Mouse (Mus musculus) intestine, embryonic 15.5 days (tissue): ENCODE data around the gene Rtkn2. TPM values are rescaled to one million over a fixed set of nuclear protein-coding genes. Genes with fewer than 3 reads are reported as not detected.
A peak's percentile ranks its signal among the peaks of the same experiment; 100 is the strongest.

ENCODE experiments used
- ATAC-seq: fragments of 200-750 bp; cut with Nextera tagmentation; 2 replicates; pipeline ENCODE4 v1.8.0; 2017; ENCODE audit warnings: moderate TSS enrichment, moderate library complexity
- H3K27ac ChIP-seq: fragments of 300-500 bp; sonication (generic); 2 replicates; pipeline ENCODE4 v1.5.1; 2015; ENCODE audit warnings: mild to moderate bottlenecking, inconsistent platforms
- H3K27me3 ChIP-seq: fragments of 300-500 bp; sonication (generic); replicated peaks from 2 replicates; pipeline ENCODE4 v1.6.1; 2015; ENCODE audit warnings: inconsistent platforms
- H3K36me3 ChIP-seq: fragments of 300-500 bp; sonication (generic); 2 replicates; pipeline ENCODE4 v1.6.1; 2015; ENCODE audit warnings: inconsistent platforms
- H3K4me1 ChIP-seq: fragments of 300-500 bp; sonication (generic); replicated peaks from 2 replicates; pipeline ENCODE4 v1.6.1; 2015; ENCODE audit warnings: inconsistent platforms
- H3K4me2 ChIP-seq: fragments of 300-500 bp; sonication (generic); replicated peaks from 2 replicates; pipeline ENCODE4 v1.6.1; 2015; ENCODE audit warnings: mild to moderate bottlenecking, inconsistent platforms
- H3K4me3 ChIP-seq: fragments of 300-500 bp; sonication (generic); replicated peaks from 2 replicates; pipeline ENCODE4 v1.5.1; 2015; ENCODE audit warnings: inconsistent platforms
- H3K9ac ChIP-seq: fragments of 300-500 bp; sonication (generic); 2 replicates; pipeline ENCODE4 v1.6.1; 2015; ENCODE audit warnings: inconsistent platforms
- H3K9me3 ChIP-seq: fragments of 300-500 bp; sonication (generic); 2 replicates; pipeline ENCODE4 v1.6.1; 2016; ENCODE audit warnings: inconsistent platforms
- WGBS: fragments of 180-500 bp; shearing (Covaris S2); methylation state at CpG from one replicate; pipeline ENCODE4 v1.1.7; 2015; 5-methylcytosine and 5-hydroxymethylcytosine counted together
- polyA plus RNA-seq: library from polyadenylated mRNA; unstranded; fragments of >200 nt; fragmentation: Nextera tagmentation; extraction: Ambion mirVana; gene quantifications from 2 replicates; pipeline ENCODE4 v1.2.1, GENCODE M21; 2015

Rtkn2 gene
- polyA plus RNA-seq, 1 experiment from 2014 or later = 6.1 TPM

- no peak for ATAC-seq
- H3K4me3 ChIP-seq = no peak overlapping the region
- H3K27ac ChIP-seq = no peak overlapping the region
- no peaks in the 10 kb centered on the region for H3K9me3 ChIP-seq
- no peak overlapping the region for H3K4me2 ChIP-seq
- WGBS = 75% methylated on average over 8 of the region's 8 CpGs
- H3K27me3 ChIP-seq = no peaks in the 10 kb centered on the region
- no peaks in the 10 kb centered on the region for H3K36me3 ChIP-seq
- no peaks in the 10 kb centered on the region for H3K4me1 ChIP-seq
- no peak overlapping the region for H3K9ac ChIP-seq
Observed at GRCm38 (mm10) chr10:68068426-68068825, 89.1 kb downstream of the Rtkn2 start.

GRCm38 (mm10) chr10:68071041-68071440, 91.7 kb downstream of the Rtkn2 start:
- no peaks in the 10 kb centered on the region for H3K36me3 ChIP-seq
- H3K27ac ChIP-seq = no peak overlapping the region
- H3K4me2 ChIP-seq = no peak overlapping the region
- H3K9me3 ChIP-seq = no peaks in the 10 kb centered on the region
- 84% methylated on average over 7 of the region's 7 CpGs for WGBS
- no peak overlapping the region for H3K9ac ChIP-seq
- no peaks in the 10 kb centered on the region for H3K27me3 ChIP-seq
- H3K4me3 ChIP-seq = no peak overlapping the region
- no peaks in the 10 kb centered on the region for H3K4me1 ChIP-seq
- no peak for ATAC-seq

DNA sequence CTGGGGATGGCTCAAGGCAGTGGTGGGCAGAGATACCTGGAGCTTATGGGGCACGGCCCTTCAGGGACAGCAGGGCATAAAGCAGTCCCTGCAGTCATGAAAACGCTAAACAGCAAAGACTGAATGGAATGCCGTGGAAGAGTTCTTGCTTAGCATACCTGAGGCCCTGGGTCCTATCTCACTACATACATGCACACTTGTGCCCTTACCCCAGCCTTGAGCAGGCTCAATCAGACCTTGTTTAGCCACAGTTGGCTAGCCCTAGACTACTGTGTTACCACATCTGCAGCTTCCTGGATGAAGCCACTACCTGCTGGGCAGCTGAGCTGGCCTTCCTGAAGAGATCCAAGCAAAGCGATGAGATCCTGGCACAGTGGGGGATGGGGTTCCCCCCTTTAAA, 93.3 kb downstream of the Rtkn2 start:
- no peak for ATAC-seq
- Histone ChIP-seq H3K36me3 (no peaks in the 10 kb centered on the region), H3K27ac (no peak overlapping the region), H3K27me3 (no peaks in the 10 kb centered on the region), H3K9me3 (no peaks in the 10 kb centered on the region), H3K9ac (no peak overlapping the region), H3K4me1 (no peaks in the 10 kb centered on the region), H3K4me2 (no peak overlapping the region), H3K4me3 (no peak overlapping the region)
- 86% methylated on average over 4 of the region's 4 CpGs for WGBS

GRCm38 (mm10) chr10:68074291-68074690, 94.9 kb downstream of the Rtkn2 start:
- ATAC-seq = no peak
- H3K4me1 ChIP-seq = no peaks in the 10 kb centered on the region
- 85% methylated on average over 12 of the region's 12 CpGs for WGBS
- no peak overlapping the region for H3K4me3 ChIP-seq
- no peak overlapping the region for H3K9ac ChIP-seq
- H3K4me2 ChIP-seq = no peak overlapping the region
- no peaks in the 10 kb centered on the region for H3K36me3 ChIP-seq
- H3K9me3 ChIP-seq = no peaks in the 10 kb centered on the region
- H3K27ac ChIP-seq = no peak overlapping the region
- H3K27me3 ChIP-seq = no peaks in the 10 kb centered on the region

GRCm38 (mm10) chr10:68075181-68075580, 95.8 kb downstream of the Rtkn2 start:
- no peaks in the 10 kb centered on the region for H3K27me3 ChIP-seq
- no peak overlapping the region for H3K4me3 ChIP-seq
- no peak overlapping the region for H3K4me2 ChIP-seq
- ATAC-seq = no peak
- no peak overlapping the region for H3K9ac ChIP-seq
- H3K4me1 ChIP-seq = no peaks in the 10 kb centered on the region
- WGBS = 87% methylated on average over 5 of the region's 5 CpGs
- no peak overlapping the region for H3K27ac ChIP-seq
- H3K36me3 ChIP-seq = no peaks in the 10 kb centered on the region
- H3K9me3 ChIP-seq = no peaks in the 10 kb centered on the region

DNA sequence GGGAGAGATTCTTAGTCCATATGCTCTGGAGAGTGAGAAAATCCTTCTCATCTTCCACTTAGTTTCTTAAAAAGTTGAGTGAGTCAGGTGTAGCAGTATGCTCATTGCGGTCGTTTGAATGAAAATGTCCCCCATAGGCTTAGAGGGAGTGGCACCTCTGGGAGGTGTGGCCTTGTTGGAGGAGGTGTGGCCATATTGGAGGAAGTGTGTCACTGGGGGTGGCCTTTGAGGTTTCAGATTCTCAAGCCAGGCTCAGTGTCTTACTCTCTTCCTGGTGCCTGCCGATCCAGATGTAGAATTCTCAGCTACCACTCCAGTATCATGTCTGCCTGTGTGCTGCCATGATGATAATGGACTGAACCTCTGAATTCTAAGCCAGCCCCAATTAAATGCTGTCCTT, 99.3 kb downstream of the Rtkn2 start:
- H3K4me3 ChIP-seq = no peak overlapping the region
- ATAC-seq = no peak

DNA sequence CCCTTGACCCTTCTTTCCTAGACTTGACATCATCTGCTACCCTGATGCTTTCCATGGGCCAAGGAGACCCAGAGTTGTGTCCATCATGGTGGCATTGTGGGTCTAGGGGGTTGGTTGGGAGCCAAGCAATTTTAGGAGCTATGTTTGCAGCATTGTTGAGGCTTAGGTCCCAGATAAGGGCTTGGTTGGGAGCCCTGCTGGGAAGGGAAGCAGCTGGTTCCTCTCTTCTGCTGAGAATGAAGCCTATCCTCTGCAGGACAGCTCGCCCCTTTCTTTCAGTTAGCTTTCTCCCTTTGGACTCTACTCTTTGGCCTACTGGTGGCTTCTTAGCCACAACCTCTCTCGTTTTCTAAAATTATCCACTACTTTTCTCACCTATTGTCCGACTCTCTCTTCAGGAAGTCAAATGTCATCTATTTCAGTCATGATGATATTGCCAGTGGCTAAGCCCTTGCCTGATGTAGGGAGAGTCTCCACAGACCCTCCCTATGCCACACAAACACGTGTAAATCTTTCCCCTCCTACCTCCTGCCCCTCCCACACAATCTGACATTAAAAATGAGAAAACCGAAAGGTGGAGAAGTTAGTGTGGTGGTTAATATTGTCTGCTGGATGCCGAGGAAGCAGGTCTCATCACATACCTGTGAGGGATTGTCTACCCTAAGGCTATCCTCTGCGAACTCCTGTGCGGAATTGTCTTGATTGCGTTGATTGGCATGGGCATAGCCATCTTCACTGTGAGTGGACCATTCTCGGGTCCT, 100.7 kb downstream of the Rtkn2 start:
- H3K27ac ChIP-seq = no peak overlapping the region
- H3K36me3 ChIP-seq = no peaks in the 10 kb centered on the region
- no peak overlapping the region for H3K4me3 ChIP-seq
- no peak overlapping the region for H3K9ac ChIP-seq
- WGBS = 83% methylated on average over 10 of the region's 10 CpGs
- no peaks in the 10 kb centered on the region for H3K9me3 ChIP-seq
- no peak for ATAC-seq
- H3K4me1 ChIP-seq = no peaks in the 10 kb centered on the region
- H3K27me3 ChIP-seq = no peaks in the 10 kb centered on the region
- H3K4me2 ChIP-seq = no peak overlapping the region

More for the DNA sequence above, 99.3 kb downstream of the Rtkn2 start:
- 98% methylated on average over 3 of the region's 3 CpGs for WGBS
- Histone ChIP-seq H3K36me3 (no peaks in the 10 kb centered on the region), H3K4me1 (no peaks in the 10 kb centered on the region), H3K27ac (no peak overlapping the region), H3K27me3 (no peaks in the 10 kb centered on the region), H3K9me3 (no peaks in the 10 kb centered on the region), H3K4me2 (no peak overlapping the region), H3K9ac (no peak overlapping the region)

DNA sequence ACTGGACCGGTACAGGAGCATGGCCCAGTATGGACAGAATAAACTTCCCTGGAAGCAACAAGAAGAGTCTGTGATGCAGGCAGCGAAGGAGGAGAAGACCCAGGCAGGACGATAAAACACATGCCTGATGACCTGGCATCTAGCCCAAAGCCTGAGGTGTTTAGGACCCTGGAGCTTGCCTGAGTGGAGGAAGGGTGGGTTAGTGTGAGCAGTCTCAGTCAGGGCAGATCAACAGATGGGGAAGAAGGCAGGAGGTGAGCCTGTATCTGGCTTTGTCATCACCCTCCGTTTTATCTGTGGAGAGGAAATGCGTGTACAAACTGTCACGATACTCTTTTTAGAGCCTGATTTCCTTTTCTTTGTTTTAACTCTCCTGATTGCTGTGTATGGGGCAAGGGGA, 102.3 kb downstream of the Rtkn2 start:
- no peak for ATAC-seq
- no peak overlapping the region for H3K9ac ChIP-seq
- H3K4me2 ChIP-seq = no peak overlapping the region
- H3K36me3 ChIP-seq = no peaks in the 10 kb centered on the region
- H3K9me3 ChIP-seq = no peaks in the 10 kb centered on the region
- 55% methylated on average over 6 of the region's 6 CpGs for WGBS
- no peak overlapping the region for H3K4me3 ChIP-seq
- H3K27ac ChIP-seq = no peak overlapping the region
- H3K4me1 ChIP-seq = no peaks in the 10 kb centered on the region
- no peaks in the 10 kb centered on the region for H3K27me3 ChIP-seq

GRCm38 (mm10) chr10:68085574-68085973, 106.2 kb downstream of the Rtkn2 start:
- H3K4me2 ChIP-seq = no peak overlapping the region
- H3K27ac ChIP-seq = no peak overlapping the region
- H3K9ac ChIP-seq = no peak overlapping the region
- no peak overlapping the region for H3K4me3 ChIP-seq
- 82% methylated on average over 4 of the region's 4 CpGs for WGBS
- no peaks in the 10 kb centered on the region for H3K27me3 ChIP-seq
- no peaks in the 10 kb centered on the region for H3K9me3 ChIP-seq
- no peaks in the 10 kb centered on the region for H3K4me1 ChIP-seq
- H3K36me3 ChIP-seq = no peaks in the 10 kb centered on the region
- ATAC-seq = no peak

- Histone ChIP-seq H3K4me2 (no peak overlapping the region), H3K4me3 (no peak overlapping the region), H3K27ac (no peak overlapping the region), H3K27me3 (no peaks in the 10 kb centered on the region), H3K36me3 (no peaks in the 10 kb centered on the region), H3K4me1 (0 out of 2 replicates have a peak, but pooled peaks cover 5% of the 10 kb centered on the region), H3K9ac (no peak overlapping the region), H3K9me3 (no peaks in the 10 kb centered on the region)
- WGBS = 52% methylated on average over 4 of the region's 4 CpGs
- ATAC-seq = no peak
Observed at GRCm38 (mm10) chr10:68086973-68087372, 107.6 kb downstream of the Rtkn2 start.

DNA sequence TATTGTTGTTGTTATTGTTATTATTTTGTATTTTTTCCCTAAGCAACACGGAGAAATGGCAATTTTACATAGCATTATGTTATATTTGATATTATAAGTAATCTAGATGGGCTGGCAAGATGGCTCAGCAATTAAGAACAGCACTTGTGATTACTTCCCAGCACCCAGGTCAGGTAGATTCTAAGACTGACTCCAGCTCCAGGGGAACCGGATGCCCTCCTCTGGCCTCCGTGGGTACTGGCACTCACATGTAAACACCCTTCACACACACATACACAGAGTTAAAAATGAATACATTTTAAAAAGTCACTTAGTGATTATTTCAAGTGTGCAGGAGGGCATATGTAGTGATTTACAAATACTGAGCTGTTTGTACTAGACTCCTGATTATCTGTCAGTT, 108.4 kb downstream of the Rtkn2 start:
- Histone ChIP-seq H3K27me3 (no peaks in the 10 kb centered on the region), H3K4me3 (no peak overlapping the region)
- no peak for ATAC-seq

DNA sequence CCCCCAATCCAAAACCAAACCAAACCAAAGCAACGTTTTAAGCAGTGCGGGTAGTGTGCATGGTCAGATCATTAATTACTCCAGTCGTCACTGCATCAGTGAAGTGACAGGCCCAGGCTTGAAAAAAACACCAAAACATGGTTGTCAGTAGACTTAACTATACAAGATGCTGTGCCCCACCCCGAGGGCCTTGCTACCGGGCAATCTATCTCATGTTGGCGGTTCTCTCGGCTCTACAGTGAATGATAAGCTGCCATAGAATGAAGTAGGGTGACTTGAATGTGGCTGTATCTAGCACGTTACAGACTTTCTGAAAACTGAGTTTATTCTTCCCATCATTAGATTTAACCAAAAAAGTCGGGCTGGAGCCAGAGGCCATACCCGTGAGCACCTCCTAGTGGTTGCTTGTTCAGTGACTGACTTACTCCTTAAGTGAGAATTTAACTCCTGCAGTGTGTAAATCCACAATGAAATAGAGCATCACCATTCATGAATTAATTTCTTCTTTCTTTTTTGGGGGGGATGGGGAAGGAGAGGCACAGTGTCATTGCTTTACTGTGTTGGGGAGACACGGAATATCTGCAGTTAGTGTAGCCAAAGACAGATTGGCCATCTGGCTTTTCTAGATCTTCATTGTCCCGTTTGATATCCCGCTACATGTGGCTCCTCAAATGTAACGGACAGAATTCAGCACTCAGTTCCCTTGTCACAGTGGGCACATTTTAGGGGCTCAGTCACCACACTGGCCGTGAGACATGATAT, 110.2 kb downstream of the Rtkn2 start:
- peaks cover 3% of the 10 kb centered on the region; the same call in 1 of the 2 replicates for H3K36me3 ChIP-seq
- WGBS = 61% methylated on average over 15 of the region's 15 CpGs
- no peak overlapping the region for H3K9ac ChIP-seq
- H3K27me3 ChIP-seq = no peaks in the 10 kb centered on the region
- H3K4me1 ChIP-seq = 0 out of 2 replicates have a peak, but pooled peaks cover 5% of the 10 kb centered on the region
- H3K27ac ChIP-seq = peak overlapping the region; percentile 46; the same call in 1 of the 2 replicates
- H3K4me3 ChIP-seq = no peak overlapping the region
- ATAC-seq = no peak
- H3K9me3 ChIP-seq = no peaks in the 10 kb centered on the region
- H3K4me2 ChIP-seq = no peak overlapping the region

More for the DNA sequence above, 108.4 kb downstream of the Rtkn2 start:
- H3K27ac ChIP-seq = no peak overlapping the region
- no peak overlapping the region for H3K4me2 ChIP-seq
- 0 out of 2 replicates have a peak, but pooled peaks cover 5% of the 10 kb centered on the region for H3K4me1 ChIP-seq
- no peaks in the 10 kb centered on the region for H3K9me3 ChIP-seq
- 71% methylated on average over 3 of the region's 3 CpGs for WGBS
- no peaks in the 10 kb centered on the region for H3K36me3 ChIP-seq
- no peak overlapping the region for H3K9ac ChIP-seq
